Mouse (Mus musculus): ENCODE measurements around the gene Zfp142. TPM values are rescaled to one million over a fixed set of nuclear protein-coding genes. Genes with fewer than 3 reads are reported as not detected.

Zfp142 gene
- total and polyA plus RNA-seq, 3 experiments, result 2.8 to 15.1 (median 6.0) TPM

- Histone ChIP-seq H3K79me2 (replicated peaks; ENCODE audit: control insufficient read depth, extremely low read depth, insufficient read depth, poor library complexity, severe bottlenecking) (no peaks in the 10 kb centered on the region), H3K36me3 (replicated peaks in 1 of 2; ENCODE audit: control insufficient read depth in 1 of 2, insufficient read depth in 1 of 2, low read length in 1 of 2) (no peaks in the 10 kb centered on the region), H3K4me2 (ENCODE audit: insufficient read depth, low read depth, poor library complexity, severe bottlenecking) (no peak overlapping the region), H3K4me1 (ENCODE audit: control insufficient read depth in 1 of 2, insufficient read depth in 2 of 2) (0 out of 4 replicates have a peak, but pooled peaks cover 0 to 4% of the 10 kb centered on the region in 2 experiments), H3K9ac (ENCODE audit: insufficient read depth, low read depth) (no peak overlapping the region), H3K4me3 (replicated peaks in 1 of 3; ENCODE audit: low read depth in 2 of 3, low read length in 2 of 3, poor library complexity in 1 of 3) (no peak overlapping the region), H3K27me3 (replicated peaks) (no peaks in the 10 kb centered on the region), H3K9me3 (replicated peaks; ENCODE audit: low read length) (no peaks in the 10 kb centered on the region), H3K27ac (ENCODE audit: insufficient read depth, low read depth) (no peak overlapping the region)
- dilution Hi-C loops (cut with MboI; ENCODE audit: extremely low pct_ligation_motif_present, extremely low pct_unique_long_range_greater_than_20kb, low sequenced_read_pairs), result no loop called here
- no peak for TF ChIP-seq USF2 (conservative IDR thresholded peaks at IDR 0.05; ENCODE audit: low read depth, low read length)
- TF ChIP-seq ZC3H11A (IDR thresholded peaks at IDR 0.05; ENCODE audit: low read depth, low read length), result no peak
- no peak for TF ChIP-seq MXI1 (IDR thresholded peaks at IDR 0.05; ENCODE audit: low read depth, low read length)
- no peak for DNase-seq (ENCODE audit: extremely low read depth)
- in situ Hi-C loops (cut with MboI; ENCODE audit: low pct_ligation_motif_present, low pct_unique_long_range_greater_than_20kb, low sequenced_read_pairs), result no loop called here
Observed at GRCm38 (mm10) chr1:74624183-74624582, 36.1 kb upstream of the Zfp142 start.

DNA sequence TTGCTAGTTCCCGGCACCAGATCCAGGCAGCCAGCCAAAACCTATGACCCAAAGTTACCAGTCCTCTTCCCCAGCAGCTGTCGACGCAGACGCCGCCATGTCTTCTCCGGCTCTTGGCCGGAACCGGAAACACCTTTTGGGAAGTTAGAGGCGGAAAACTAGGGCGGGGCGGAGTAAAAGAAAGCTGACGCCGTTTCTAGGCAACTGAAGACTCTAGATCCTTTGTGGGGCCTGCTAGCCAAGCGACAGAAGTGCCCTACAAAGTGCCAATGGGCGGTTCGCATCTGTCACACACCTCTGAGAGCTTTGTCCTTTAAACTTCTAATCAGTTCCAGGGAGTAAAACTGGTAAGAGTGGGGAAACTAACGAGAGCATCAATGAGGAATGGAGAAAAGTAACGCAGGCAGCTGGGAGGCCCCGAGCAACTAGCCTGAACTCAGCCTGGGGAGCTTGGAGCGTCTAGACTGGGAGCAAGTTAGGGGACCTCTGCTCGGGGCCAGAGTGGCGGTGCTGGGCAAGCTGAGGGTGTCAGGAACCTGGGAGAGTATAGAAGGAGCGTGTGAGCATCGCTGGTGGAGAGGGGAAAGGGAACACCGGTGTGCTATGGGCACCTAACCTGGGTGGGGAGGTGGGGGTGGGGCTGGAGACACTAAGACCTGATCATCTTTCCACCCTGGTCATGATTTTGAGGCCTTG lies 13.4 kb upstream of the Zfp142 start, which contains the start of the genes Rnf25 and Stk36:
TSS of gene Rnf25 (minus strand) at position 131 of the 696 bp plus-strand sequence.
TSS of gene Stk36 (plus strand) at position 179 of the 696 bp plus-strand sequence.
- H3K36me3 ChIP-seq (replicated peaks in 1 of 2; ENCODE audit: control insufficient read depth in 1 of 2, insufficient read depth in 1 of 2, low read length in 1 of 2), result peaks cover 11 to 30% of the 10 kb centered on the region in 2 experiments
- peak within 1 kb of the TSS; percentile 93 to 99 (median 99) for H3K4me3 ChIP-seq (replicated peaks in 1 of 3; ENCODE audit: low read depth in 2 of 3, low read length in 2 of 3, poor library complexity in 1 of 3)
- peak within 1 kb of the TSS; percentile 84 for H3K4me2 ChIP-seq (ENCODE audit: insufficient read depth, low read depth, poor library complexity, severe bottlenecking)
- H3K4me1 ChIP-seq (ENCODE audit: control insufficient read depth in 1 of 2, insufficient read depth in 2 of 2), result peaks cover 2 to 25% of the 10 kb centered on the region in 2 experiments; a peak in 3 of 4 replicates
- H3K27me3 ChIP-seq (replicated peaks), result no peaks in the 10 kb centered on the region
- in situ Hi-C loops (cut with MboI; ENCODE audit: low pct_ligation_motif_present, low pct_unique_long_range_greater_than_20kb, low sequenced_read_pairs) (no loop called here), dilution Hi-C loops (cut with MboI; ENCODE audit: extremely low pct_ligation_motif_present, extremely low pct_unique_long_range_greater_than_20kb, low sequenced_read_pairs) (no loop called here)
- peak within 1 kb of the TSS; percentile 80 for H3K9ac ChIP-seq (ENCODE audit: insufficient read depth, low read depth)
- H3K9me3 ChIP-seq (replicated peaks; ENCODE audit: low read length), result no peaks in the 10 kb centered on the region
- peak; percentile 90 for DNase-seq (ENCODE audit: extremely low read depth)
- peaks cover 16% of the 10 kb centered on the region for H3K79me2 ChIP-seq (replicated peaks; ENCODE audit: control insufficient read depth, extremely low read depth, insufficient read depth, poor library complexity, severe bottlenecking)
- TF ChIP-seq POLR2AphosphoS2 (IDR thresholded peaks at IDR 0.05; ENCODE audit: low read depth, low read length) (peak; percentile 74; the same call in 1 of the 2 replicates), NELFE (IDR thresholded peaks at IDR 0.05; ENCODE audit: low read depth, low read length) (peak; percentile 90), MAZ (IDR thresholded peaks at IDR 0.05; ENCODE audit: low read depth, low read length) (no peak), CHD2 (IDR thresholded peaks at IDR 0.05; ENCODE audit: low read length) (no peak), POLR2A (IDR thresholded peaks at IDR 0.05; ENCODE audit: low read depth, low read length) (peak; percentile 98), PAX5 (IDR thresholded peaks at IDR 0.05; ENCODE audit: low read length) (no peak), E2F4 (IDR thresholded peaks at IDR 0.05; ENCODE audit: insufficient replicate concordance, low read depth, low read length) (no peak), RAD21 (IDR thresholded peaks at IDR 0.05; ENCODE audit: low read depth, low read length) (no peak), BHLHE40 (IDR thresholded peaks at IDR 0.05; ENCODE audit: low read depth, low read length) (no peak), ETS1 (conservative IDR thresholded peaks at IDR 0.05; ENCODE audit: low read depth, low read length) (no peak), IRF4 (IDR thresholded peaks at IDR 0.05; ENCODE audit: low read depth, low read length) (no peak), MXI1 (IDR thresholded peaks at IDR 0.05; ENCODE audit: low read depth, low read length) (peak; percentile 82; the same call in 1 of the 2 replicates), HCFC1 (IDR thresholded peaks at IDR 0.05; ENCODE audit: low read depth, low read length) (peak; percentile 80), ZMIZ1 (IDR thresholded peaks at IDR 0.05; ENCODE audit: low read depth, low read length) (peak; percentile 67; the same call in 1 of the 2 replicates), ELF1 (IDR thresholded peaks at IDR 0.05; ENCODE audit: low read depth, low read length) (peak; percentile 86), KAT2A (IDR thresholded peaks at IDR 0.05; ENCODE audit: insufficient replicate concordance, low read length) (peak; percentile 73; the same call in 1 of the 2 replicates), SIN3A (IDR thresholded peaks at IDR 0.05; ENCODE audit: low read length) (peak; percentile 85), TCF12 (IDR thresholded peaks at IDR 0.05; ENCODE audit: low read depth, low read length) (peak; percentile 79), ZKSCAN1 (IDR thresholded peaks at IDR 0.05; ENCODE audit: borderline replicate concordance, low read depth, low read length) (no peak), TBP (conservative IDR thresholded peaks at IDR 0.05; ENCODE audit: low read depth, low read length) (peak; percentile 58; the same call in 1 of the 2 replicates)
- H3K27ac ChIP-seq (ENCODE audit: insufficient read depth, low read depth), result peak within 1 kb of the TSS; percentile 39
